Mouse (Mus musculus) forelimb bud, embryonic 11.5 days (tissue): Measurements from ENCODE around the gene Ikzf1.

ENCODE experiments used
- DNase-seq: peaks from one replicate; pipeline ENCODE4 v3.0.0-alpha.2; 2012; ENCODE audit warnings: low read depth, low spot score

Ikzf1 gene

GRCm38 (mm10) chr11:11808035-11808819 is 123.4 kb downstream of the Ikzf1 start:
- no peak for DNase-seq

GRCm38 (mm10) chr11:11808820-11809403 is 124.1 kb downstream of the Ikzf1 start, which contains the start of gene Fignl1:
Fignl1 (minus strand) TSS chr11:11808962.
- peak; percentile 99 for DNase-seq

GRCm38 (mm10) chr11:11809404-11810175 is 124.8 kb downstream of the Ikzf1 start:
- peak; percentile 87 for DNase-seq

GRCm38 (mm10) chr11:11811906-11812480 is 127.2 kb downstream of the Ikzf1 start:
- peak; percentile 89 for DNase-seq

- DNase-seq: no peak
Measured at GRCm38 (mm10) chr11:11815737-11816136, 130.9 kb downstream of the Ikzf1 start.

- DNase-seq: no peak
Measured at GRCm38 (mm10) chr11:11818797-11819196, 134.0 kb downstream of the Ikzf1 start.

GRCm38 (mm10) chr11:11819206-11819605 is 134.4 kb downstream of the Ikzf1 start:
- DNase-seq: no peak

GRCm38 (mm10) chr11:11820251-11820650 is 135.4 kb downstream of the Ikzf1 start:
- DNase-seq: peak; percentile 96

- no peak for DNase-seq
Measured at GRCm38 (mm10) chr11:11820737-11821136, 135.9 kb downstream of the Ikzf1 start.

- peak; percentile 96 for DNase-seq
Measured at GRCm38 (mm10) chr11:11821387-11821975, 136.7 kb downstream of the Ikzf1 start.
